Mouse (Mus musculus): ENCODE measurements around the gene Gstt3. TPM values are rescaled to one million over a fixed set of nuclear protein-coding genes. Genes with fewer than 3 reads are reported as not detected.

Gene Gstt3
- polyA plus RNA-seq, 1 experiment, result 4.3 TPM

DNA sequence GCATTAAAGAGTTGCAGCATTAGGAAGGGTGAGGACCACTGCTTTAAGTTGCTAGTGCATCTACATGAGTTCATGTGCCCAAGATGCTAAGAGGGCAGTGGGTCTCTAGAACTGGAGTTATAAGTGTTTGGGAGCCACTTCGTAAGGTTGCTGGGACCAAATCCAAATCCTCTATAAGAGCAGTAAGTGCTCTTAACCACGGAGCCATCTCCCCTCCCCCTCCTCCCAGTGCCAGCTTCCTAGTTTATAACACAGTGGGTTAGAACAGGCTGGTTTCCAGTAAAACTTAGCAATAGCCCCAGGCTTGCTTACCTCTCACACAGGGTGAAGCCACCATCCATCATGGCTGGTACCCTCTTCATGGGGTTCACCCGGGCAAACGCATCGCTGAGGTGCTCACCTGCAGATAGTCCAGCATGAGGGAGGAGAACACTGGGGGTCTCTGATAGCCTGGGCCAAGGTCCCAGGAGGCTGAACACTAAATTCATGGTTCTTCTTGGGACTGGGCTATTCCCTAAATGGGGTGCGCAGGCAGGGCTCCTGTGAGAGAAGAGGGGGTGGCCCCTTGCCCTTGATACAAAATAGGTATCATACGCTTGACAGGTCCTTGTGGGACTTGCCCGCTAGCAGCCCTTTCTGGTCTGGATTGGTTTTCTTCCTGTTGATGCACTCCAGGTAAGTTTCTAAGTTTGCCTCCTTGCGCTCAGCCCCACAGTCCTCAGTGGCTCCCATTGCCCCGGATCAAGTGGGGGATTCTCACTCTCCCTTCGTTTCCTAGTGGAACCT is 15.7 kb upstream of the Gstt3 start:
- no peaks in the 10 kb centered on the region; the same call in 1 of the 2 replicates for H3K4me1 ChIP-seq (ENCODE audit: control insufficient read depth, insufficient read depth, insufficient read length)
- H3K4me3 ChIP-seq (ENCODE audit: extremely low read depth, insufficient read depth, insufficient read length), result no peak overlapping the region
- WGBS, result 58% methylated on average over 11 of the region's 11 CpGs
- TF ChIP-seq CTCF (IDR thresholded peaks at IDR 0.05; ENCODE audit: extremely low read depth, insufficient read depth, insufficient read length, insufficient replicate concordance) (no peak), POLR2A (IDR thresholded peaks at IDR 0.05; ENCODE audit: low read depth, low read length) (no peak)
- H3K27ac ChIP-seq (ENCODE audit: insufficient read depth, low read length), result no peak overlapping the region
- no peaks in the 10 kb centered on the region for H3K36me3 ChIP-seq (ENCODE audit: control insufficient read depth, insufficient read depth, low read length)
- H3K27me3 ChIP-seq (ENCODE audit: control insufficient read depth, insufficient read depth, low read length), result no peaks in the 10 kb centered on the region; the same call in 1 of the 2 replicates
- no peak for DNase-seq (ENCODE audit: low read depth in 1 of 2, low spot score in 2 of 2)

DNA sequence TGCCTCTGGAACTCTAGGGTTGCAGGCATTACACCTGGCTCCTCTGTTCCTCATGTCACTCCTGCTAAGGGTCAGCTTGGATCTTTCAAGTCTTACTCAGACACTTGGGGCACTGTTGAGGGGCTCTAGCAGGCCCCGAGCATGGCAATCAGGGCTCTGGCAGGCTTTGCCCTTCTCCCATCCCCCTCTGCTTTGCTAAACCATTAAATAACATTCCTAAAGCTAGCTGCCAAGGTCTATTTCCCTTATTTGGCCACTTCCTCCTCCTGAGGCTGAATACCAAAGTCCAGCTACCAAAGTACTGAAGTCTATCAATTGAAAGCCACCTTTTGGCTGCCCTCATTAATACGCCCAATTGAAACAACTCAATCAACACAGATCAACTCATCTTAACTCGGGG is 13.7 kb upstream of the Gstt3 start:
- TF ChIP-seq POLR2A (IDR thresholded peaks at IDR 0.05; ENCODE audit: low read depth, low read length) (no peak), CTCF (IDR thresholded peaks at IDR 0.05; ENCODE audit: extremely low read depth, insufficient read depth, insufficient read length, insufficient replicate concordance) (no peak)
- Histone ChIP-seq H3K4me1 (ENCODE audit: control insufficient read depth, insufficient read depth, insufficient read length) (no peaks in the 10 kb centered on the region; the same call in 1 of the 2 replicates), H3K27me3 (ENCODE audit: control insufficient read depth, insufficient read depth, low read length) (no peaks in the 10 kb centered on the region; the same call in 1 of the 2 replicates), H3K4me3 (ENCODE audit: extremely low read depth, insufficient read depth, insufficient read length) (no peak overlapping the region), H3K36me3 (ENCODE audit: control insufficient read depth, insufficient read depth, low read length) (no peaks in the 10 kb centered on the region), H3K27ac (ENCODE audit: insufficient read depth, low read length) (no peak overlapping the region)
- 48% methylated on average over 3 of the region's 3 CpGs for WGBS
- DNase-seq (ENCODE audit: low read depth in 1 of 2, low spot score in 2 of 2), result no peak

DNA sequence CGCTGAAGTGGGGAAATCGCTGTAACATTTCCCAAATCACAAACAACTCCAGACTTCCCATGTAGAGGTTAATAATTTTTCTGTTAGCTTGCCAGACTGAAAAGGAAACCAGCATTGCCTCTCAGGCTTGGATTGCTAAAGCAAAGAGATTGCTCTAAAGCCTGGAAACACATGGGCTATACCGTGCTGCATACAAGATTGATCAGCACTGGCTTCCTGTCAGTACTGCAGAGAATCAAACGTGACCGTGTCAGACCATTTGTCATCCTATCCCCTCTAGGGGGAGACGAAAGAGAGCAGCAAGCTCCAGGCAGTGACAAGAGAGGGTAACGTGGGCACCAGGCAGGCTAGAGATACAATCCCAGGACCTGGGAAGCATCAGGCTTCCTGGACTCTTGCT is 9.6 kb upstream of the Gstt3 start:
- no peaks in the 10 kb centered on the region for H3K4me1 ChIP-seq (ENCODE audit: control insufficient read depth, insufficient read depth, insufficient read length)
- TF ChIP-seq CTCF (IDR thresholded peaks at IDR 0.05; ENCODE audit: extremely low read depth, insufficient read depth, insufficient read length, insufficient replicate concordance) (no peak), POLR2A (IDR thresholded peaks at IDR 0.05; ENCODE audit: low read depth, low read length) (no peak)
- no peak for DNase-seq (ENCODE audit: low read depth in 1 of 2, low spot score in 2 of 2)
- H3K27ac ChIP-seq (ENCODE audit: insufficient read depth, low read length), result no peak overlapping the region
- no peaks in the 10 kb centered on the region for H3K27me3 ChIP-seq (ENCODE audit: control insufficient read depth, insufficient read depth, low read length)
- H3K36me3 ChIP-seq (ENCODE audit: control insufficient read depth, insufficient read depth, low read length), result no peaks in the 10 kb centered on the region
- WGBS, result 15% methylated on average over 7 of the region's 7 CpGs
- no peak overlapping the region for H3K4me3 ChIP-seq (ENCODE audit: extremely low read depth, insufficient read depth, insufficient read length)

DNA sequence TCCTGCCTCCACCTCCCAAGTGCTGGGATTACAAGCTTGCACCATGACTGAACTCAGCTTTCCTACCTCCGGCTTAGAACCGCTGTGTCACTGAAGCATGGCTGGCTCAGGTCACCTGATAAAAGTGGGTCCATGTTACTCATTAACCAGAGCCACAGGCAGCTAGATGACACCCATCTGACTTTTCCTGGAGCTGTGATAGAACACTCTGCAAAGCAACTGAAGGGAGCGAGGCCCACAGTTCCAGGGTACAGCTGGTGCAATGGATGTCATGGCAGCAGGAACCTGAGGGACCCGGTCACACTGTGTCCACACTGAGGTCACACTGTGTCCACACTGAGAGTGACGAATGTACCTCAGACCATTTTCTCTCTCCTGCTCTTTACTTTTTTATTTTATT is 8.6 kb upstream of the Gstt3 start:
- WGBS, result 95% methylated on average over 5 of the region's 5 CpGs
- H3K36me3 ChIP-seq (ENCODE audit: control insufficient read depth, insufficient read depth, low read length), result no peaks in the 10 kb centered on the region
- no peak overlapping the region for H3K4me3 ChIP-seq (ENCODE audit: extremely low read depth, insufficient read depth, insufficient read length)
- no peak overlapping the region for H3K27ac ChIP-seq (ENCODE audit: insufficient read depth, low read length)
- TF ChIP-seq CTCF (IDR thresholded peaks at IDR 0.05; ENCODE audit: extremely low read depth, insufficient read depth, insufficient read length, insufficient replicate concordance) (no peak), POLR2A (IDR thresholded peaks at IDR 0.05; ENCODE audit: low read depth, low read length) (no peak)
- no peak for DNase-seq (ENCODE audit: low read depth in 1 of 2, low spot score in 2 of 2)
- H3K27me3 ChIP-seq (ENCODE audit: control insufficient read depth, insufficient read depth, low read length), result no peaks in the 10 kb centered on the region
- no peaks in the 10 kb centered on the region for H3K4me1 ChIP-seq (ENCODE audit: control insufficient read depth, insufficient read depth, insufficient read length)

DNA sequence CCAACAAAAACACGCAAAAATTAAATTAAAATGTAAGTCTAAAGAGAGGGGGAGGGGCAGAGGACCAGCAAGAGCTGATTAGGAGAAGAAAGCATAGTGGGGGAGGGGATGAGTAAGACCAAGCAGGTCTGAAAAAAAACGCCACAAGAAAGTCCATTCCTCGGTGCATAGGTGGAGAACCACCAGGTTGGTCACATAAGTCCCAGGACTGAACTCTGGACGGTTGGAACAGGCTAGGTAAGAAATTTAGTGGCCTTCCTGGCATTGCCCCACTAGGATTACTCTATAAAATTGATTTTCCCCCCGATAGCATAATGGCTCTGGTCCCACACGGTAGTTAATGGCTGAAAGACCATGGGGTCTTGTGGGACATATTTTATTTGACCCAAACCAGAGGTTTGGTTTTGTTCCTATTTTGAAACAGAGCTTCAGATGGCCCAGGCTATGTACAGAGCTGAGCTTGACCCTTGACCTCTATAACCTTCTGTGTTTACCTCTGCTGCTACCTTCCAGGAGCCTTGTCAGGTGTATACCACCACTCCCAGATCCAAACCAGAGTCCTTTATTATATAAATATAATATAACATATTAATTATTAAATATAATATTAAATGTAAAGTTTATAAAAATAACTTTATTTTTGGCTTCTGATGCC is 8.0 kb upstream of the Gstt3 start:
- H3K4me1 ChIP-seq (ENCODE audit: control insufficient read depth, insufficient read depth, insufficient read length), result no peaks in the 10 kb centered on the region
- no peak for TF ChIP-seq POLR2A (IDR thresholded peaks at IDR 0.05; ENCODE audit: low read depth, low read length)
- no peak for TF ChIP-seq CTCF (IDR thresholded peaks at IDR 0.05; ENCODE audit: extremely low read depth, insufficient read depth, insufficient read length, insufficient replicate concordance)
- H3K27ac ChIP-seq (ENCODE audit: insufficient read depth, low read length), result no peak overlapping the region
- H3K4me3 ChIP-seq (ENCODE audit: extremely low read depth, insufficient read depth, insufficient read length), result no peak overlapping the region
- H3K27me3 ChIP-seq (ENCODE audit: control insufficient read depth, insufficient read depth, low read length), result no peaks in the 10 kb centered on the region
- H3K36me3 ChIP-seq (ENCODE audit: control insufficient read depth, insufficient read depth, low read length), result no peaks in the 10 kb centered on the region
- WGBS, result 85% methylated on average over 6 of the region's 6 CpGs
- DNase-seq (ENCODE audit: low read depth in 1 of 2, low spot score in 2 of 2), result no peak

DNA sequence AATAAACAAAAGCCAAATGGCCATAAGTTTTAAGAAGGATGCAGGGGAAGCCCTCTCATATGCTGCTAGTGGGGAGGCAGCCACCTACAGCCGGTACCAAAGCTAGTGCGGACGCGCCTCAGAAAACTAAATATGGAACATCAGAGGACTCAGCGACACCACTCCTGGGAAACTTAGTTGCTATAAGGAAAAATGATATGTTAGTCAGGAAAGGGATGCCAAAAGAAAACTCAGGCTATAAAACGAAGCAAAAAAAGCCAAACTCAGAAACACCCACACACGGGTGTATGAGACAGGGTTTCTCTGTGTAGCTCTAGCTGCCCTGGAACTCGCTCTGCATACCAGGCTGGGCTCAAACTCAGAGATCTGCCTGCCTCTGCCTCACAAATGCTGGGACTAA is 7.1 kb upstream of the Gstt3 start:
- no peaks in the 10 kb centered on the region for H3K4me1 ChIP-seq (ENCODE audit: control insufficient read depth, insufficient read depth, insufficient read length)
- no peaks in the 10 kb centered on the region for H3K27me3 ChIP-seq (ENCODE audit: control insufficient read depth, insufficient read depth, low read length)
- TF ChIP-seq CTCF (IDR thresholded peaks at IDR 0.05; ENCODE audit: extremely low read depth, insufficient read depth, insufficient read length, insufficient replicate concordance) (no peak), POLR2A (IDR thresholded peaks at IDR 0.05; ENCODE audit: low read depth, low read length) (no peak)
- H3K4me3 ChIP-seq (ENCODE audit: extremely low read depth, insufficient read depth, insufficient read length), result no peak overlapping the region
- H3K27ac ChIP-seq (ENCODE audit: insufficient read depth, low read length), result no peak overlapping the region
- 91% methylated on average over 8 of the region's 8 CpGs for WGBS
- H3K36me3 ChIP-seq (ENCODE audit: control insufficient read depth, insufficient read depth, low read length), result no peaks in the 10 kb centered on the region
- no peak for DNase-seq (ENCODE audit: low read depth in 1 of 2, low spot score in 2 of 2)

DNA sequence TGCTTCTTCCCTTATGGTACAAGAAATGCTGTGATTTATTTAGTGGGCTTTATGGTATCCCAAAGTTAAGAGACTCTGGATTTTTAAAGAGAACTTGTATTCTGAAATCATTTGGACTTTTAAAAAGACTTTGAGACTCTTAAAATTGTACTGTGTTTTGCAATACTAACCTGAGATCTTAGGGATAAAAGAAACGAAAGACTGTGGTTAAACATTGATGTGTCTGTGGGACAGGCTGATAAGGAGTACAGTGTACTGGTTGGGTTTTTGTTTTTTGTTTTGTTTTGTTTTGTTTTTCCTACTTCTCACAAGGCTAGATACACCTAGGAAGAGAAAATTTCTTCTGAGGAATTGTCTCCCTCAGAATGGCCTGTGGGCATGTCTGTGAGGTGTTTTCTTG is 4.2 kb upstream of the Gstt3 start:
- WGBS, result 62% methylated on average over 1 of the region's 1 CpGs

More for the DNA sequence above, 4.2 kb upstream of the Gstt3 start:
- Histone ChIP-seq H3K36me3 (ENCODE audit: control insufficient read depth, insufficient read depth, low read length) (no peaks in the 10 kb centered on the region), H3K27ac (ENCODE audit: insufficient read depth, low read length) (no peak overlapping the region), H3K4me1 (ENCODE audit: control insufficient read depth, insufficient read depth, insufficient read length) (no peaks in the 10 kb centered on the region; the same call in 1 of the 2 replicates), H3K4me3 (ENCODE audit: extremely low read depth, insufficient read depth, insufficient read length) (no peak overlapping the region), H3K27me3 (ENCODE audit: control insufficient read depth, insufficient read depth, low read length) (no peaks in the 10 kb centered on the region)
- DNase-seq (ENCODE audit: low read depth in 1 of 2, low spot score in 2 of 2), result no peak
- TF ChIP-seq POLR2A (IDR thresholded peaks at IDR 0.05; ENCODE audit: low read depth, low read length), result no peak
- no peak for TF ChIP-seq CTCF (IDR thresholded peaks at IDR 0.05; ENCODE audit: extremely low read depth, insufficient read depth, insufficient read length, insufficient replicate concordance)
